Mouse (Mus musculus): ENCODE measurements around the gene Cdkn1b. TPM values are rescaled to one million over a fixed set of nuclear protein-coding genes. Genes with fewer than 3 reads are reported as not detected.

The Cdkn1b gene
- polyA plus RNA-seq (2015; fragmentation: Illumina TruSeq; extraction: RNeasy Lipid Tissue Mini Kit (QIAGEN cat#74804); ENCODE audit: insufficient read depth, low replicate concordance) = 117 TPM

DNA sequence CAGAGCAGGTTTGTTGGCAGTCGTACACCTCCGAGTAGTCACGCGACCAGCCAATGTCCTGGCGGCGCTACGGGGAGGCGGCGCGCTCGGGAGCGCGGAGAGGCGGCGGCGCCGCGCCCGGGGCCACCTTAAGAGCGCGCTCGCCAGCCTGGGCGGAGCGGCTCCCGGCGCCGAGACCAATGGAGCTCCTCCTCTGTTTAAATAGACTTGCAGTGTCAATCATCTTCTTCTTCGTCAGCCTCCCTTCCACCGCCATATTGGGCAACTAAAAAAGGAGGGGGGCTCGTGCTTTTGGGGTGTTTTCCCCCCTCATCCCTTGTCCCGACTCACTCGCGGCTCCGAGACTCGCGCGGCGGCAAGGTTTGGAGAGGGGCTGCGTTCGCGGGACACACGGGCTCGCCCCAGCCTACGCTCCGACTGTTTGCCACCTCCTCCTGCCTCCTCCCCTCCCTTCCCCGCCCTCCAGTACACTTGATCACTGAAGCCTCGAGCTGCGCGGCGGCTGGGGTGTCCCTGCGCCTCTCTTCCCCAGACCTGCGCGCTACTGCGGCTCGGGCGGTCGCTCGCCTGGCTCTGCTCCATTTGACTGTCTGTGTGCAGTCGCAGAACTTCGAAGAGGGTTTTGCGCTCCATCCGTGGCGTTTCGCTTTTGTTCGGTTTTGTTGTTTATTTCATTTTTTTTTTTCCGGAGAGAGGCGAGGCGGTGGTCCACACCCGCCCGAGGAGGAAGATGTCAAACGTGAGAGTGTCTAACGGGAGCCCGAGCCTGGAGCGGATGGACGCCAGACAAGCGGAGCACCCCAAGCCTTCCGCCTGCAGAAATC, at the start of gene Cdkn1b:
TSS of gene Cdkn1b (plus strand) at position 212 of the 824 bp plus-strand sequence.

GRCm38 (mm10) chr6:134898095-134898965, 21.9 kb upstream of the Cdkn1b start, which contains the start of gene Gpr19:
Gene Gpr19 (minus strand): TSS chr6:134898578.

Other genes with a start within 250 kb of the Cdkn1b start
- gene Dusp16, start 127.8 kb upstream of the Cdkn1b start, polyA plus RNA-seq (2015; fragmentation: Illumina TruSeq; extraction: RNeasy Lipid Tissue Mini Kit (QIAGEN cat#74804); ENCODE audit: insufficient read depth, low replicate concordance) = 28.7 TPM
- gene Crebl2, start 90.2 kb upstream of the Cdkn1b start, polyA plus RNA-seq (2015; fragmentation: Illumina TruSeq; extraction: RNeasy Lipid Tissue Mini Kit (QIAGEN cat#74804); ENCODE audit: insufficient read depth, low replicate concordance) = 48.6 TPM
- 4.7 TPM for gene Gpr19, start 21.8 kb upstream of the Cdkn1b start, polyA plus RNA-seq (2015; fragmentation: Illumina TruSeq; extraction: RNeasy Lipid Tissue Mini Kit (QIAGEN cat#74804); ENCODE audit: insufficient read depth, low replicate concordance)
- gene Apold1, start 61.3 kb downstream of the Cdkn1b start, polyA plus RNA-seq (2015; fragmentation: Illumina TruSeq; extraction: RNeasy Lipid Tissue Mini Kit (QIAGEN cat#74804); ENCODE audit: insufficient read depth, low replicate concordance) = 2.3 TPM
- 96.1 TPM for gene Ddx47, start 91.2 kb downstream of the Cdkn1b start, polyA plus RNA-seq (2015; fragmentation: Illumina TruSeq; extraction: RNeasy Lipid Tissue Mini Kit (QIAGEN cat#74804); ENCODE audit: insufficient read depth, low replicate concordance)
- gene Gprc5a, start 145.2 kb downstream of the Cdkn1b start, polyA plus RNA-seq (2015; fragmentation: Illumina TruSeq; extraction: RNeasy Lipid Tissue Mini Kit (QIAGEN cat#74804); ENCODE audit: insufficient read depth, low replicate concordance) = 0.36 TPM
- not detected for gene Gprc5d, start 197.9 kb downstream of the Cdkn1b start, polyA plus RNA-seq (2015; fragmentation: Illumina TruSeq; extraction: RNeasy Lipid Tissue Mini Kit (QIAGEN cat#74804); ENCODE audit: insufficient read depth, low replicate concordance)

Measured in spleen, adult 10 weeks (tissue).